Mouse (Mus musculus): ENCODE measurements around the gene Rbm48.

Gene Rbm48

DNA sequence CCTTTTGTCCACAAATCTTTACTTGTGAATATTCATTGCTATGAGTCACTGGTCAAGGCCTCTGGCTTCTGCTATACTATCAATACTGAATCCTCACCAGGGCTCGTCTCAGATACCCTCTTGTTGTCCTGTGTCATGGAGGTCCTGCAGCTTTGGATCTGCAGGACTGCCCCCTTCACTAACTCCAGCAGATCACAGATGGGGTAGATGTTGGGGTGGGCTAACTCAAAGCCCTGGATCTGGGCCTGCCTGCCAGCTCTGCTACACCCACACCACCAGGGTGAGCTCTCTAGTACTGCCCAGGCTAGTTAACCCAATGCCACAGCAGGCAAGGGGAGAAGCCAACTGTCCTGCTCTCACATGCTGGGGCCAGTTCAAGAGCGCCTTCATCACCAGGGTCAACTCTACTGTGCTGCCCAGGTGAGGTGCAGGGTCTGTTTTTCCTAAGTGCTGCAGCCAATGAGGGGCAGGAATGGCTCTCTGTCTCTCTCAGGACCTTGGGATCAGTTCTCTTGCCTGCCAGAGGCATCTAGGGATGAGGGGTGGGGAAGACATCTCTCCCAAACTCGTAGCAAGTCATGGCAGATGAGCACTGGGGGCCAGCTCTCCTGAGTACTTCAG, 59.7 kb downstream of the Rbm48 start:
- Histone ChIP-seq H3K36me3 (ENCODE audit: control insufficient read depth, insufficient read depth, low read length, poor library complexity, severe bottlenecking) (no peaks in the 10 kb centered on the region), H3K27me3 (ENCODE audit: control insufficient read depth, insufficient read depth, low read length, poor library complexity, severe bottlenecking) (no peaks in the 10 kb centered on the region)
- no peak for DNase-seq (ENCODE audit: low read depth, low spot score)
